Mouse (Mus musculus): ENCODE measurements around the gene Chd9.

DNA sequence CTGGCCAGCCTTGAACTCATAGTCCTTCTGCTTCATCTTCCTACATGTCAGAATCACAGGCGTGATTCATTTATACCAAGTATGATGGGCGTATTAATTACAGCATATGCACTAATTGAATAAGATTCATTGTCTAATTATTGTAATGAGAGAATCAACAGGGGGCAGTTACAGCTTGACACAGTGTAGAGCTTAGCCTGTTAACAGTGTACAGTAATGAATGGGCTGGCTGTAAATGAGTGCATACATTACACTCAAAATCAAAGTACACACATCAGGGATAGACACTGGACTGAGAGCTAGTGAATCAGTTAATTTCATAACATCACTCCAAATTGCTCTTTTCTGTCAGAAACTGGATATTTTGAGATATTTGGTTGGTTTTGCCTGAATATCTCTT is 135.9 kb downstream of the Chd9 start:
- no peak for TF ChIP-seq POLR2A (IDR thresholded peaks at IDR 0.05; ENCODE audit: low read depth, low read length)
- no peak for TF ChIP-seq CTCF (IDR thresholded peaks at IDR 0.05; ENCODE audit: extremely low read depth, insufficient read length, insufficient replicate concordance, low read depth, low read length)

Measured in small intestine, adult 2 months (tissue).